Mouse (Mus musculus) lung, postnatal 0 days (tissue): ENCODE data around the gene Slc16a6. TPM values are rescaled to one million over a fixed set of nuclear protein-coding genes. Genes with fewer than 3 reads are reported as not detected.
A peak's percentile ranks its signal among the peaks of the same experiment; 100 is the strongest.

Experiments
- ATAC-seq: fragments of 200-750 bp; cut with Nextera tagmentation; 2 replicates; pipeline ENCODE4 v1.8.0; 2017; ENCODE audit warnings: moderate library complexity
- DNase-seq: peaks from one replicate; pipeline ENCODE4 v3.0.0-alpha.2; 2016; ENCODE audit warnings: low spot score
- H3K27ac ChIP-seq: fragments of 300-500 bp; sonication (generic); 2 replicates; pipeline ENCODE4 v1.5.1; 2014; ENCODE audit warnings: antibody characterized with exemption, mild to moderate bottlenecking, low read length, mixed read lengths
- H3K27me3 ChIP-seq: fragments of 300-500 bp; sonication (generic); replicated peaks from 2 replicates; pipeline ENCODE4 v1.6.1; 2014; ENCODE audit warnings: low read length, mixed read lengths; ENCODE audit not compliant: insufficient read depth
- H3K36me3 ChIP-seq: fragments of 300-500 bp; sonication (generic); 2 replicates; pipeline ENCODE4 v1.6.1; 2014; ENCODE audit warnings: low read length, mixed read lengths; ENCODE audit not compliant: insufficient read depth
- H3K4me1 ChIP-seq: fragments of 300-500 bp; sonication (generic); 2 replicates; pipeline ENCODE4 v1.6.1; 2014; ENCODE audit warnings: antibody characterized with exemption, low read depth, low read length, mixed read lengths; ENCODE audit not compliant: insufficient read depth
- H3K4me2 ChIP-seq: fragments of 300-500 bp; sonication (generic); replicated peaks from 2 replicates; pipeline ENCODE4 v1.6.1; 2014; ENCODE audit warnings: low read depth, mild to moderate bottlenecking, low read length, moderate library complexity, mixed read lengths
- H3K4me3 ChIP-seq: fragments of 300-500 bp; sonication (generic); 2 replicates; pipeline ENCODE4 v1.5.1; 2014; ENCODE audit warnings: low read depth, low read length
- H3K9ac ChIP-seq: fragments of 300-500 bp; sonication (generic); replicated peaks from 2 replicates; pipeline ENCODE4 v1.6.1; 2014; ENCODE audit warnings: low read depth, mild to moderate bottlenecking
- H3K9me3 ChIP-seq: fragments of 300-500 bp; sonication (generic); 2 replicates; pipeline ENCODE4 v1.6.1; 2016; ENCODE audit warnings: low read length, mixed read lengths
- CTCF ChIP-seq: IDR thresholded peaks from 2 replicates; pipeline ENCODE4 v1.5.1; 2016; ENCODE audit warnings: antibody characterized with exemption, mild to moderate bottlenecking
- EP300 ChIP-seq: IDR thresholded peaks from 2 replicates; pipeline ENCODE4 v1.6.1; 2016; ENCODE audit warnings: antibody characterized with exemption, mild to moderate bottlenecking, control low read depth
- WGBS: fragments of 180-500 bp; shearing (Covaris S2); extraction: QIAGEN DNeasy Blood & Tissue Kit; methylation state at CpG from one replicate; pipeline ENCODE4 v1.1.7; 2014; 5-methylcytosine and 5-hydroxymethylcytosine counted together
- polyA plus RNA-seq: library from polyadenylated mRNA; unstranded; fragments of >200 nt; fragmentation: Nextera tagmentation; extraction: Ambion mirVana; gene quantifications from 2 replicates; pipeline ENCODE4 v1.2.1, GENCODE M21; 2015

Gene Slc16a6
- polyA plus RNA-seq, 1 experiment from 2014 or later = 2.3 TPM

GRCm38 (mm10) chr11:109422263-109422662 lies 51.1 kb downstream of the Slc16a6 start:
- Histone ChIP-seq H3K9me3 (no peaks in the 10 kb centered on the region), H3K36me3 (no peaks in the 10 kb centered on the region), H3K27ac (no peak overlapping the region), H3K4me3 (no peak overlapping the region), H3K9ac (no peak overlapping the region), H3K4me1 (0 out of 2 replicates have a peak, but pooled peaks cover 4% of the 10 kb centered on the region), H3K27me3 (no peaks in the 10 kb centered on the region), H3K4me2 (no peak overlapping the region)
- DNase-seq = no peak
- no peak for ATAC-seq
- TF ChIP-seq CTCF (peak; percentile 40), EP300 (no peak)
- 95% methylated on average over 4 of the region's 4 CpGs for WGBS

GRCm38 (mm10) chr11:109421205-109421604 lies 52.2 kb downstream of the Slc16a6 start:
- Histone ChIP-seq H3K9me3 (no peaks in the 10 kb centered on the region), H3K27me3 (no peaks in the 10 kb centered on the region), H3K4me2 (no peak overlapping the region), H3K4me1 (peaks cover 4% of the 10 kb centered on the region; the same call in 1 of the 2 replicates), H3K27ac (no peak overlapping the region), H3K36me3 (no peaks in the 10 kb centered on the region), H3K4me3 (no peak overlapping the region), H3K9ac (no peak overlapping the region)
- ATAC-seq (no peak), DNase-seq (no peak)
- WGBS = 66% methylated on average over 5 of the region's 5 CpGs
- no peak for TF ChIP-seq CTCF
- no peak for TF ChIP-seq EP300

- Histone ChIP-seq H3K9ac (no peak overlapping the region), H3K36me3 (no peaks in the 10 kb centered on the region), H3K27ac (no peak overlapping the region), H3K9me3 (no peaks in the 10 kb centered on the region), H3K4me2 (no peak overlapping the region), H3K27me3 (no peaks in the 10 kb centered on the region), H3K4me3 (no peak overlapping the region), H3K4me1 (peaks cover 4% of the 10 kb centered on the region; the same call in 1 of the 2 replicates)
- no peak for DNase-seq
- no peak for ATAC-seq
- TF ChIP-seq CTCF (no peak), EP300 (no peak)
- WGBS = 64% methylated on average over 14 of the region's 14 CpGs
Measured at GRCm38 (mm10) chr11:109420567-109420962, 52.8 kb downstream of the Slc16a6 start.

- ATAC-seq (peak; percentile 25), DNase-seq (peak; percentile 49)
- Histone ChIP-seq H3K36me3 (no peaks in the 10 kb centered on the region), H3K27me3 (no peaks in the 10 kb centered on the region), H3K9ac (no peak overlapping the region), H3K4me1 (peaks cover under 1% of the 10 kb centered on the region; the same call in 1 of the 2 replicates), H3K9me3 (no peaks in the 10 kb centered on the region), H3K4me3 (no peak overlapping the region), H3K27ac (no peak overlapping the region), H3K4me2 (0 out of 2 replicates have a peak overlapping the region, but pooled peaks have one; percentile 4)
- 35% methylated on average over 16 of the region's 16 CpGs for WGBS
- TF ChIP-seq CTCF (no peak; the same call in 1 of the 2 replicates), EP300 (no peak)
Measured at GRCm38 (mm10) chr11:109419961-109420566, 53.3 kb downstream of the Slc16a6 start.

- H3K27me3 ChIP-seq = no peaks in the 10 kb centered on the region
- no peaks in the 10 kb centered on the region for H3K36me3 ChIP-seq
- no peaks in the 10 kb centered on the region; the same call in 1 of the 2 replicates for H3K4me1 ChIP-seq
- H3K4me3 ChIP-seq = no peak overlapping the region
- no peak overlapping the region for H3K4me2 ChIP-seq
- no peak for TF ChIP-seq EP300
- no peak for TF ChIP-seq CTCF
- ATAC-seq = no peak
- H3K27ac ChIP-seq = no peak overlapping the region
- no peak overlapping the region for H3K9ac ChIP-seq
- WGBS = 30% methylated on average over 4 of the region's 4 CpGs
- no peak for DNase-seq
- no peaks in the 10 kb centered on the region for H3K9me3 ChIP-seq
Measured at GRCm38 (mm10) chr11:109419461-109419860, 53.9 kb downstream of the Slc16a6 start.

GRCm38 (mm10) chr11:109417472-109418040 lies 55.8 kb downstream of the Slc16a6 start:
- Histone ChIP-seq H3K27ac (peak overlapping the region; percentile 51; the same call in 1 of the 2 replicates), H3K9me3 (no peaks in the 10 kb centered on the region), H3K36me3 (no peaks in the 10 kb centered on the region), H3K9ac (no peak overlapping the region), H3K4me2 (no peak overlapping the region), H3K27me3 (no peaks in the 10 kb centered on the region), H3K4me1 (no peaks in the 10 kb centered on the region; the same call in 1 of the 2 replicates), H3K4me3 (no peak overlapping the region)
- DNase-seq (peak; percentile 42), ATAC-seq (peak; percentile 39)
- no peak for TF ChIP-seq EP300
- no peak for TF ChIP-seq CTCF
- 65% methylated on average over 9 of the region's 9 CpGs for WGBS
